Mouse (Mus musculus) embryonic facial prominence, embryonic 15.5 days (tissue): Measurements from ENCODE around the gene Alyref. TPM values are rescaled to one million over a fixed set of nuclear protein-coding genes. Genes with fewer than 3 reads are reported as not detected.
A peak's percentile ranks its signal among the peaks of the same experiment; 100 is the strongest.

ENCODE experiments used
- ATAC-seq: fragments of 200-750 bp; cut with Nextera tagmentation; 2 replicates; pipeline ENCODE4 v1.8.0; 2017; ENCODE audit warnings: low read depth, moderate TSS enrichment; ENCODE audit not compliant: insufficient number of reproducible peaks, low FRiP score, low TSS enrichment
- H3K27ac ChIP-seq: fragments of 300-500 bp; sonication (generic); replicated peaks from 2 replicates; pipeline ENCODE4 v1.5.1; 2015; ENCODE audit warnings: mild to moderate bottlenecking, inconsistent platforms
- H3K27me3 ChIP-seq: fragments of 300-500 bp; sonication (generic); 2 replicates; pipeline ENCODE4 v1.6.1; 2015; ENCODE audit warnings: inconsistent platforms
- H3K36me3 ChIP-seq: fragments of 300-500 bp; sonication (generic); 2 replicates; pipeline ENCODE4 v1.6.1; 2015; ENCODE audit warnings: mild to moderate bottlenecking, inconsistent platforms
- H3K4me1 ChIP-seq: fragments of 300-500 bp; sonication (generic); 2 replicates; pipeline ENCODE4 v1.6.1; 2015; ENCODE audit warnings: inconsistent platforms
- H3K4me2 ChIP-seq: fragments of 300-500 bp; sonication (generic); replicated peaks from 2 replicates; pipeline ENCODE4 v1.6.1; 2015; ENCODE audit warnings: mild to moderate bottlenecking, inconsistent platforms
- H3K4me3 ChIP-seq: fragments of 300-500 bp; sonication (generic); replicated peaks from 2 replicates; pipeline ENCODE4 v1.5.1; 2015; ENCODE audit warnings: mild to moderate bottlenecking, inconsistent platforms
- H3K9ac ChIP-seq: fragments of 300-500 bp; sonication (generic); 2 replicates; pipeline ENCODE4 v1.6.1; 2015; ENCODE audit warnings: inconsistent platforms
- H3K9me3 ChIP-seq: fragments of 300-500 bp; sonication (generic); replicated peaks from 2 replicates; pipeline ENCODE4 v1.6.1; 2016; ENCODE audit warnings: inconsistent platforms
- WGBS: fragments of 180-500 bp; shearing (Covaris S2); methylation state at CpG from one replicate; pipeline ENCODE4 v1.1.7; 2015; 5-methylcytosine and 5-hydroxymethylcytosine counted together
- polyA plus RNA-seq: library from polyadenylated mRNA; unstranded; fragments of >200 nt; fragmentation: Nextera tagmentation; extraction: Ambion mirVana; gene quantifications from 2 replicates; pipeline ENCODE4 v1.2.1, GENCODE M21; 2015

Gene Alyref
- polyA plus RNA-seq, 1 experiment from 2014 or later = 426 TPM

- peaks cover 55% of the 10 kb centered on the region for H3K36me3 ChIP-seq
- 0 out of 2 replicates have a peak, but pooled peaks cover 3% of the 10 kb centered on the region for H3K27me3 ChIP-seq
- no peak for ATAC-seq
- H3K4me3 ChIP-seq = no peak overlapping the region
- 94% methylated on average over 10 of the region's 10 CpGs for WGBS
- no peak overlapping the region for H3K4me2 ChIP-seq
- no peaks in the 10 kb centered on the region for H3K9me3 ChIP-seq
- H3K27ac ChIP-seq = no peak overlapping the region
- peaks cover 25% of the 10 kb centered on the region for H3K4me1 ChIP-seq
- no peak overlapping the region for H3K9ac ChIP-seq
Observed at GRCm38 (mm10) chr11:120613481-120613972, 15.4 kb upstream of the Alyref start.

- H3K9ac ChIP-seq = no peak overlapping the region
- no peak overlapping the region for H3K4me3 ChIP-seq
- WGBS = 53% methylated on average over 6 of the region's 6 CpGs
- no peak overlapping the region for H3K4me2 ChIP-seq
- peaks cover 51% of the 10 kb centered on the region for H3K36me3 ChIP-seq
- H3K4me1 ChIP-seq = peaks cover 29% of the 10 kb centered on the region
- H3K27ac ChIP-seq = no peak overlapping the region
- 0 out of 2 replicates have a peak, but pooled peaks cover 3% of the 10 kb centered on the region for H3K27me3 ChIP-seq
- ATAC-seq = no peak
- H3K9me3 ChIP-seq = no peaks in the 10 kb centered on the region
Observed at GRCm38 (mm10) chr11:120612763-120613162, 14.6 kb upstream of the Alyref start.

- peaks cover 15% of the 10 kb centered on the region for H3K4me1 ChIP-seq
- no peak for ATAC-seq
- 0 out of 2 replicates have a peak, but pooled peaks cover 3% of the 10 kb centered on the region for H3K27me3 ChIP-seq
- H3K4me3 ChIP-seq = no peak overlapping the region
- no peak overlapping the region for H3K9ac ChIP-seq
- H3K27ac ChIP-seq = no peak overlapping the region
- 74% methylated on average over 9 of the region's 9 CpGs for WGBS
- H3K4me2 ChIP-seq = no peak overlapping the region
- peaks cover 59% of the 10 kb centered on the region for H3K36me3 ChIP-seq
- no peaks in the 10 kb centered on the region for H3K9me3 ChIP-seq
Observed at GRCm38 (mm10) chr11:120610477-120611046, 12.4 kb upstream of the Alyref start.

GRCm38 (mm10) chr11:120609250-120609649 lies 11.1 kb upstream of the Alyref start:
- H3K4me3 ChIP-seq = no peak overlapping the region
- 0 out of 2 replicates have a peak, but pooled peaks cover 3% of the 10 kb centered on the region for H3K27me3 ChIP-seq
- 33% methylated on average over 8 of the region's 8 CpGs for WGBS
- no peak overlapping the region for H3K27ac ChIP-seq
- no peak overlapping the region for H3K9ac ChIP-seq
- ATAC-seq = no peak
- peaks cover 65% of the 10 kb centered on the region for H3K36me3 ChIP-seq
- H3K4me1 ChIP-seq = peaks cover 15% of the 10 kb centered on the region
- H3K4me2 ChIP-seq = 0 out of 2 replicates have a peak overlapping the region, but pooled peaks have one; percentile 57
- no peaks in the 10 kb centered on the region for H3K9me3 ChIP-seq

- H3K4me3 ChIP-seq = peak within 1 kb of the TSS; percentile 30
- H3K27me3 ChIP-seq = 0 out of 2 replicates have a peak, but pooled peaks cover 3% of the 10 kb centered on the region
- no peak within 1 kb of the TSS for H3K27ac ChIP-seq
- no peak for ATAC-seq
- H3K36me3 ChIP-seq = peaks cover 65% of the 10 kb centered on the region
- no peaks in the 10 kb centered on the region for H3K9me3 ChIP-seq
- WGBS = 5% methylated on average over 45 of the region's 45 CpGs
- H3K4me1 ChIP-seq = peaks cover 15% of the 10 kb centered on the region
- peak within 1 kb of the TSS; percentile 57 for H3K4me2 ChIP-seq
- H3K9ac ChIP-seq = peak within 1 kb of the TSS; percentile 12
Observed at GRCm38 (mm10) chr11:120608241-120609034, 10.3 kb upstream of the Alyref start, which contains the start of gene Npb. TSS of gene Npb (plus strand) at chr11:120608477.

- H3K4me2 ChIP-seq = no peak overlapping the region
- no peak for ATAC-seq
- 0 out of 2 replicates have a peak, but pooled peaks cover 3% of the 10 kb centered on the region for H3K27me3 ChIP-seq
- H3K27ac ChIP-seq = no peak overlapping the region
- H3K36me3 ChIP-seq = peaks cover 65% of the 10 kb centered on the region
- H3K9ac ChIP-seq = no peak overlapping the region
- H3K4me1 ChIP-seq = peaks cover 15% of the 10 kb centered on the region
- H3K9me3 ChIP-seq = no peaks in the 10 kb centered on the region
- WGBS = 77% methylated on average over 4 of the region's 4 CpGs
- H3K4me3 ChIP-seq = no peak overlapping the region
Observed at GRCm38 (mm10) chr11:120606764-120607163, 8.6 kb upstream of the Alyref start.

- ATAC-seq = no peak
- H3K9ac ChIP-seq = no peak overlapping the region
- H3K27me3 ChIP-seq = 0 out of 2 replicates have a peak, but pooled peaks cover 3% of the 10 kb centered on the region
- H3K36me3 ChIP-seq = peaks cover 61% of the 10 kb centered on the region
- no peak overlapping the region for H3K4me3 ChIP-seq
- H3K4me2 ChIP-seq = no peak overlapping the region
- H3K27ac ChIP-seq = no peak overlapping the region
- 90% methylated on average over 7 of the region's 7 CpGs for WGBS
- H3K4me1 ChIP-seq = peaks cover 15% of the 10 kb centered on the region
- no peaks in the 10 kb centered on the region for H3K9me3 ChIP-seq
Observed at GRCm38 (mm10) chr11:120605667-120606066, 7.5 kb upstream of the Alyref start.

GRCm38 (mm10) chr11:120603545-120603944 lies 5.4 kb upstream of the Alyref start:
- H3K36me3 ChIP-seq = peaks cover 66% of the 10 kb centered on the region
- peaks cover 21% of the 10 kb centered on the region for H3K4me1 ChIP-seq
- WGBS = 85% methylated on average over 2 of the region's 2 CpGs
- no peaks in the 10 kb centered on the region for H3K9me3 ChIP-seq
- H3K27ac ChIP-seq = no peak overlapping the region
- no peak for ATAC-seq
- no peaks in the 10 kb centered on the region for H3K27me3 ChIP-seq
- no peak overlapping the region for H3K4me3 ChIP-seq
- H3K9ac ChIP-seq = no peak overlapping the region
- no peak overlapping the region for H3K4me2 ChIP-seq

GRCm38 (mm10) chr11:120600716-120601115 lies 2.6 kb upstream of the Alyref start:
- WGBS = 88% methylated on average over 3 of the region's 3 CpGs

GRCm38 (mm10) chr11:120598990-120599549 lies 905 bp upstream of the Alyref start:
- H3K4me3 ChIP-seq = peak overlapping the region; percentile 95
- H3K27me3 ChIP-seq = no peaks in the 10 kb centered on the region
- H3K4me2 ChIP-seq = peak overlapping the region; percentile 73
- peak overlapping the region; percentile 93 for H3K27ac ChIP-seq
- H3K9ac ChIP-seq = peak overlapping the region; percentile 63
- H3K36me3 ChIP-seq = peaks cover 64% of the 10 kb centered on the region
- no peaks in the 10 kb centered on the region for H3K9me3 ChIP-seq
- peaks cover 31% of the 10 kb centered on the region for H3K4me1 ChIP-seq
- ATAC-seq = no peak
- 42% methylated on average over 17 of the region's 17 CpGs for WGBS

More at GRCm38 (mm10) chr11:120600716-120601115, 2.6 kb upstream of the Alyref start:
- no peaks in the 10 kb centered on the region for H3K27me3 ChIP-seq
- no peak for ATAC-seq
- peaks cover 30% of the 10 kb centered on the region for H3K4me1 ChIP-seq
- no peak overlapping the region for H3K4me2 ChIP-seq
- H3K4me3 ChIP-seq = no peak overlapping the region
- H3K36me3 ChIP-seq = peaks cover 67% of the 10 kb centered on the region
- no peak overlapping the region for H3K9ac ChIP-seq
- no peak overlapping the region for H3K27ac ChIP-seq
- no peaks in the 10 kb centered on the region for H3K9me3 ChIP-seq
